Mouse (Mus musculus): Measurements from ENCODE around the gene Slc3a1.

DNA sequence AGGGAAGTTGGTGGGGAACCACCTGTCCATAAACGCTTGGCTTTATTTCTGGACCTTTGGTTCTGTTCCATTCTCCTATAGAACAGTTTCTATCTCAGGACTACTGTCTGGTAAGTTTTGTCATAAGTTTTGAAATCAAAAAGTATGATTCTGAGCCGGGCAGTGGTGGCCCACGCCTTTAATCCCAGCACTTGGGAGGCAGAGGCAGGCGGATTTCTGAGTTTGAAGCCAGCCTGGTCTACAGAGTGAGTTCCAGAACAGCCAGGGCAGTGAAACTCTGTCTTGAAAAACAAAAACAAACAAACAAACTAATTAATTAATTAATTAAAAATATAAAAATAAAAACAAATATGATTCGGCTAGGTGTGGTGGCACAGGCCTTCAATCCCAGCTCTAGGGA, 10.6 kb downstream of the Slc3a1 start:
- TF ChIP-seq CTCF (IDR thresholded peaks at IDR 0.05; ENCODE audit: low read depth) (no peak), EP300 (IDR thresholded peaks at IDR 0.05; ENCODE audit: low read depth) (no peak)
